Mouse (Mus musculus) small intestine, adult 2 months (tissue): ENCODE results near the gene Cisd1.

Experiments used
- CTCF ChIP-seq: fragments of 200-500 bp; IDR thresholded peaks from 2 replicates; pipeline ENCODE4 v1.5.1; 2012; ENCODE audit warnings: low read depth, mild to moderate bottlenecking, control low read depth, inconsistent platforms, low read length, moderate library complexity, mixed read lengths; ENCODE audit not compliant: insufficient replicate concordance, insufficient read length; ENCODE audit errors: extremely low read depth
- POLR2A ChIP-seq: fragments of 200-500 bp; IDR thresholded peaks from 2 replicates; pipeline ENCODE4 v1.6.1; 2012; ENCODE audit warnings: low read depth, mild to moderate bottlenecking, control low read depth, inconsistent platforms, low read length, moderate library complexity

DNA sequence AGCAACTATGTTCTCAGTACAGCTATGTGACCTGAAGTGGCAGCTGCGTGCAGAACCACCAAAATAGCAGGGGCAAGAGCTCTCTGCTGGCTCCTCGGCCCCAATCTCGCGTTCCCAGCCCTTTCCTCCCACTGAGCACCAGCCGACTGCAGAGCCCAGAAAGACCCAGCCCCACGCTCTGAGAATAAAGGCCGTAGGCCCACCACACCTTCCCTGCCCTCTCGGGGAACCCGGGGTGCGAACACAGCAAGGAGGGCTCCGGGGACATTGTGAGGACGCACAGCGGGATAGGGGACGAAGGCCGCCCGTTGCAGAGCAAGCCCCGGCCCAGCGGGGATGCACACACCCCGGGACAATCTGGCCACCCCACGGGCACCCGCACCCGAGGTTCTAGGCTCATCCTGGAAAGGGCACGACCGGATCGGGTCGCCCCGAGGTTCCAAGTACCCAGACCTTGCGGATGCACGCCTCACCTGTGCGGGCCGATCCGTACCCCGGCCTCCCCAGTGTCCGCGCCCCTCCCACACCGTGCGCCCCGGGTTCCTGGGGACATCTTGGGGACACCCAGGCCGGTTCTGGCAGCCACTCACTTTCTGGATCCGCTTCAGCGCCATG is 60.1 kb downstream of the Cisd1 start:
- no peak for TF ChIP-seq CTCF
- TF ChIP-seq POLR2A: no peak
